Mouse (Mus musculus): Measurements from ENCODE around the gene Ccdc50.

DNA sequence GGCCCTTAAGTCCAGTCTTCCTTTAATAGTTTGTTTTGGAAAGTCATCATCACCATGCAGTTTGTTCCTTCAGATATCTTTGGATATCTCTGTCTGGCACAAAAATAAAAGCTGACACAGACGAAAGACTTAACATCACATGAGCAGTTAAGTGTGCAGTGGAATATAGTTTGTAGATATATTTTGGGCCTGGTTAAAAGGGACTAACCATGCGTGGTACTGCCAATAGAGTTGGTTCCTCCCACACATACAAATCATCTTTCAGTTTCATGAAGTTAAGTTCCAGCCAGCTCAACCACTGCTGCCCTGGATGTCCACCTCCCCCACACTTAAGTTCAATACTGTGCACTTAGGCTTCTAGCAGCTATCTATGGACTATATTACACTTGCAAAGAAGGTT is 34.2 kb upstream of the Ccdc50 start:
- no peak for TF ChIP-seq CTCF (IDR thresholded peaks at IDR 0.05; ENCODE audit: low read depth, low read length)
- no peak for TF ChIP-seq POLR2A (IDR thresholded peaks at IDR 0.05; ENCODE audit: extremely low read depth, insufficient read depth, low read length)

Data from liver, adult 2 months (tissue).